Mouse (Mus musculus) brown adipose tissue, adult 24 weeks (tissue): ENCODE data around the gene Atp2b2. TPM values are rescaled to one million over a fixed set of nuclear protein-coding genes. Genes with fewer than 3 reads are reported as not detected.

Source experiments
- H3K27ac ChIP-seq: fragments of 200-500 bp; replicated peaks from 2 replicates; pipeline ENCODE4 v1.5.1; 2012; ENCODE audit warnings: low read depth, mild to moderate bottlenecking, low read length
- H3K4me1 ChIP-seq: fragments of 200-500 bp; 2 replicates; pipeline ENCODE4 v1.6.1; 2012; ENCODE audit warnings: low read length, mixed read lengths; ENCODE audit not compliant: control insufficient read depth, insufficient read depth, insufficient read length
- H3K4me3 ChIP-seq: fragments of 200-500 bp; 2 replicates; pipeline ENCODE4 v1.5.1; 2012; ENCODE audit warnings: low read depth, mild to moderate bottlenecking, low read length, moderate library complexity; ENCODE audit not compliant: insufficient read depth
- polyA plus RNA-seq: library from polyadenylated mRNA; stranded (reverse); fragments of >200 nt; gene quantifications from 2 replicates; pipeline ENCODE4 v1.2.4, GENCODE M21; 2012; ENCODE audit not compliant: missing spikeins, insufficient read depth, insufficient read length

Atp2b2 gene
- polyA plus RNA-seq, 1 experiment = not detected

GRCm38 (mm10) chr6:113941324-113941723 lies 101.1 kb downstream of the Atp2b2 start:
- no peak overlapping the region for H3K4me3 ChIP-seq

DNA sequence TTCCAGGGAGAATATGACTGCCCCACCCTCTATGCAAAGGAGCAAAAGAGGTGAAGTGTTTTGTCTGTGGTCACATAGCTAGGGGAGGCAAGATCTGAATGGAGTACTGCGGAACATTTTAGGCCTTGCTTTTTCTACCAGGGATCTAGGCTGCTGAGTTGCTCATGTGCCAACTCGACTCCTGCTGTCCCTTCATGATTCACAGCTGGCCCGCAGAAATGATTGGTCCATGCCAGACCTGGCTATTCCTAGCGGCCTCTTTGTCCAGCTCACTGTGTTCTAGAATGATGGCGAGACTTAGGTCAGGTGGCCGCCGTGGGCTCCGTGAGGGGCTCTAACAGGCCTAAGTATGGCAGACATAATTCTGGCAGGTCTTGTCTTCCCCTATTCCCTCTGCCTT lies 103.0 kb downstream of the Atp2b2 start:
- H3K4me3 ChIP-seq = no peak overlapping the region
- no peak overlapping the region for H3K27ac ChIP-seq
- H3K4me1 ChIP-seq = no peaks in the 10 kb centered on the region

More at GRCm38 (mm10) chr6:113941324-113941723, 101.1 kb downstream of the Atp2b2 start:
- no peaks in the 10 kb centered on the region for H3K4me1 ChIP-seq
- H3K27ac ChIP-seq = no peak overlapping the region

GRCm38 (mm10) chr6:113936811-113937508 lies 105.5 kb downstream of the Atp2b2 start:
- no peaks in the 10 kb centered on the region for H3K4me1 ChIP-seq
- no peak overlapping the region for H3K4me3 ChIP-seq
- no peak overlapping the region for H3K27ac ChIP-seq

DNA sequence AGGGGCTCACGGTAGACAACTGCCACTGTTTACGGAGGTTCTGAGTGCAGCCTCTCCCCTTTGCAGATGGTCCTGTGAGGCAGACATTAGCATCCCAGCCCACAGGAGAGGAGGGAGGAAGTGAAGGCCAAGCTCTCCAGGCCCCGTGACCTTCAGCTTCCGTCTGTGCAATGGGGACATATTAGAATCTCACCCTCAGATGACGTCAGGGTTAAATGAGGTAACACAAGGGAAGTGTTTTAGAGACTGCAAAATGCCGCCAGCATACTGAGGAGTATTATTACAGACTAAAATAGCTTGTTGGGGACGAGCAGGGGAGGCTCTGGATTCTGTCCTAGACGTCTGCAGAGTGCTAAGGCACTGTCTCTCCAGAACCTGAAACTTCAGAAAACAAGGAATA lies 106.3 kb downstream of the Atp2b2 start:
- no peaks in the 10 kb centered on the region for H3K4me1 ChIP-seq
- no peak overlapping the region for H3K4me3 ChIP-seq
- no peak overlapping the region for H3K27ac ChIP-seq

- no peak overlapping the region for H3K27ac ChIP-seq
- no peak overlapping the region for H3K4me3 ChIP-seq
- H3K4me1 ChIP-seq = no peaks in the 10 kb centered on the region
These were observed 107.7 kb downstream of the Atp2b2 start for GRCm38 (mm10) chr6:113934692-113935091.

DNA sequence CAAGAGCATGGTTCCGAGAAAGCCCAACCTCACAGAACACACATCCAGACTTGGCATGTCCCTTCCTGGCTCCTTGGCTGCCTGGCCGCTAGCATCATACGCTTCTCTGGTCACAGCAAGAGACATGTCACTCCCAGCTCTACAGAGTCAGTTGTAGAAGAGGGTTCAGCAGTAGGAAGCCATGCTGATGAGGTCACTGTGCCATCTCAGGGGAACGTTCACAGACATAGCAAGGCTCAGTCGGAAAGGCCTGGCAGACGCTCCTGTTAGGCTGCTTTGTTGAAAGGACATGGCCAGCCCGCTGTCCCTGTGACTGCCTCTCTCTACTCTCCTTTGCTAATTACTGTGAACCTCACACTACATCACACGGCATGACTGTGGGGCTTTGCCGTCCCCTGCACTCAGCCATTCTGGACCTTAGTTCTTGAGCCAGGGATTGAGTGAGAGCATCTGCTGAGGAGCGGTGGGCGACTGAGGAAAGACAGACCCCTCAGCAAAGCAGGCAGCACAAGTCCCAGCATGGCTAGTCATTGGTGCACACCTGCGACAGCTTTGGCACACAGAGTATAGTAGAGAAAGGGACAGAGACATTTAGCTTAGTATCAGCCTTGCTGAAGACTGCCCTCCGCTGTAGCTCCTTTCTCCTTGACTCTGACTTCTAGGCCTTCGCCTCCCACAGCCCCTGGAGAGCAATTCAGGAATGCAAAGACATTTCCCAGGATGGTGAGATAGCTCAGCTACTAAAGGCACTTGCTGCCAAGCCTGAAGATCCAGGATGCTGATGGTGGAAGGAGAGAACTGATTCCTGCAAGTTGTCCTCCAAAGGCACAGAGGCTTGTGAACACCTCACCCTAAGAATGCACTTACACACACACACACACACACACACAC lies 108.9 kb downstream of the Atp2b2 start:
- Histone ChIP-seq H3K4me3 (no peak overlapping the region), H3K27ac (no peak overlapping the region), H3K4me1 (no peaks in the 10 kb centered on the region)

DNA sequence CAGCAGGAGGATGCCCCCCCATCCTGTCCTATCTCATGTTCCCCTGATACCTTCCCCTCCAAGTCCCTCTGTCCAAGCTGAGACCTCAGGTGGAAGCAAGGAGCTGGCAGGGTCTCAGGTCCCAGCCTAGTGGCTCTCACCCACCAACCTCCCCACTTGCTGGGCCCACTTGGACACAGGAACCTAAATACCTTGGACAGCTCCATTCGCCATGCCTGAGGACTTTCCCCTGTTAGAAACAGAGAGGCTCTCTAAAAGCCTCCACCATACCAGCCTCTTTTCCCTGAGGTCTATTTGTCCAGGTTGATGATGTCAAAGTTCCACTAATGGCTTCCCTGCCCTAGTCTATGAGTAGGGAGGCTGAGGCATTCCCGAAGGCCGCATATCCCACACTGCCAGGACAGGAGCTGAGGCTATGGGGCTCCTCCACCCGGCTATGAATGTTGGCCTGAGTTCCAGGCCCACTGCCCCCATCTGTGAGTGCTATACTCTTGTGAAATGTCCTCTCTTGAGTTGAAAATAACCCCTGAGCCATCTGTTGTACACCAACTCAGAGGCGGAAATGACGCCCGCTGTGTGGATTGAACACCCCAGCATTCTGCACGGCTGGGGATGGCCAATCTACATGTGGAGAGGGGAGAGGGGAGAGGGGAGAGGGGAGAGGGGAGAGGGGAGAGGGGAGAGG lies 113.1 kb downstream of the Atp2b2 start:
- no peak overlapping the region for H3K4me3 ChIP-seq
- no peak overlapping the region for H3K27ac ChIP-seq

GRCm38 (mm10) chr6:113923249-113923648 lies 119.2 kb downstream of the Atp2b2 start:
- H3K4me3 ChIP-seq = no peak overlapping the region
- no peaks in the 10 kb centered on the region for H3K4me1 ChIP-seq
- no peak overlapping the region for H3K27ac ChIP-seq

More for the DNA sequence above, 113.1 kb downstream of the Atp2b2 start:
- H3K4me1 ChIP-seq = no peaks in the 10 kb centered on the region

GRCm38 (mm10) chr6:113920466-113920865 lies 121.9 kb downstream of the Atp2b2 start:
- Histone ChIP-seq H3K27ac (no peak overlapping the region), H3K4me1 (no peaks in the 10 kb centered on the region), H3K4me3 (no peak overlapping the region)

DNA sequence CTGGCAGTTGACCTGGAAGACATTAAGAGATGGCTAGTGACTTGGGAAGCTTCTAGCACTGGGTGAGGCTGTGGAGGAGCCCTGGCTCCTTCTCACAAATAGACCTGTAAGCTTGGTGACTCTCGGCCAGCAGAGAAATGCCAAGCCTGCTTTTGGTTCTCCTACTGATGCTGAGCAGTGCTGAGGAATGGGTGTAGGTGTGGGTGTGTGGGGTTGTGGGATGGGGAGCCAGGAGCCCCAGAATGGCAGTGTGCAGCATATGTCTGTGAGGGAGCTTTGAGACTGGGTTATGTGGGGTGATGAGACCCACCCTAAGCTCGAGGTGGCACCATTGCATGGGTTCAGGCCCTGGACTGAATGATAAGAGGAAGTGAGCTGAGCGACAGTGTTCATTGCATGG lies 129.7 kb downstream of the Atp2b2 start:
- H3K27ac ChIP-seq = no peak overlapping the region
- no peak overlapping the region for H3K4me3 ChIP-seq

GRCm38 (mm10) chr6:113911094-113911493 lies 131.3 kb downstream of the Atp2b2 start:
- no peak overlapping the region for H3K27ac ChIP-seq
- H3K4me1 ChIP-seq = no peaks in the 10 kb centered on the region
- H3K4me3 ChIP-seq = no peak overlapping the region

More for the DNA sequence above, 129.7 kb downstream of the Atp2b2 start:
- H3K4me1 ChIP-seq = no peaks in the 10 kb centered on the region

DNA sequence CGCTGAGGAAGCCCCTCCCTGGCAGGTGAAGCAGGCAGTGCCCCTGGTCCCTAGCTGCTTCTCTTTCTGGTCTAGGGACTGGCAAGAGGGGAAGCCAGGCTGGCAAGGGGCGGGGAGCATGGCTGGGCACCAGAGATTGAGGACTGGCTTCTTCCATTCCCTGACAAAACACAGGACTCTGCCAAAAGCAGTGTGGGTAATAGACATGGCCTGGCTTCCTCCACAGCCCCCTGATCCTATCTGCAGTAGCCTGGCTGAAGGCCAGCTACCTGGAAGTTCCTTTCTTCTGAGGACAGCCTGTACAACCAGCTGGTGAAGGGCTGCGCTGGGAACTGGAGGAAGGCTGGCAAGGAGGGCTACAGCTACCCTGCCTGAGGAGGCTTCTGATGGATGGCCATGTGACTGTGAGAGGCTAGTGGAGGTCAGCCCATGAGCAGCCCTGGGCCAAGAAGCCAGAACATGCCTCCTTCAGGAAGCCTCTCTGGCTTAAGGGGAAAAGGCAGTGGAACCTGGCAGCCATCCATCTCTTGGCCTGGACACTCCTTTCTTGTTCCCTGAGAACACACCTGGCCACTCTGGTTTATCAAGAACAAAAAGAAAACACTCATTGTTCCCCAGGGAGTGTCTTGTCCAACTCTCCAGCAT lies 131.9 kb downstream of the Atp2b2 start:
- Histone ChIP-seq H3K4me3 (no peak overlapping the region), H3K27ac (no peak overlapping the region), H3K4me1 (no peaks in the 10 kb centered on the region)

DNA sequence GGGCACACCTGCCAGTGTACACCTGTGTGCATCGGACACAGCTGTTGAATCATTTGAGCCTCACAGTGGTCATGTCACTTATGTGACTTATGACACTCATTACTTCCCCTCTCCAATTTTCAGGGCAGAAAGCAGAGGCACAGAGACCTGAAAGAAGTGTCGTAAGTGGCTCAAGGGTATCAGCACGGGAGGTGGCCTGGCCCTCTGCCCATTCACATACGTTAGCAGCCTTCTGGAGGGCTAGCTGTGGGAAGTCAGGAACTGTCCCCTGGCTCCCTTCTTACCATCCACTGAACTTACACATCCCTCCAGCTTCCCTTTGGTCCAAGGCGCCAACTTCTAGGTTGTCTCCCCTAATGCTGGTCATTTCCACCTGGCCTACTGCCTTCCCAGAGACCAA lies 132.6 kb downstream of the Atp2b2 start:
- Histone ChIP-seq H3K4me3 (no peak overlapping the region), H3K27ac (no peak overlapping the region), H3K4me1 (no peaks in the 10 kb centered on the region)

GRCm38 (mm10) chr6:113908066-113908465 lies 134.3 kb downstream of the Atp2b2 start:
- no peak overlapping the region for H3K4me3 ChIP-seq
- no peaks in the 10 kb centered on the region for H3K4me1 ChIP-seq
- no peak overlapping the region for H3K27ac ChIP-seq

DNA sequence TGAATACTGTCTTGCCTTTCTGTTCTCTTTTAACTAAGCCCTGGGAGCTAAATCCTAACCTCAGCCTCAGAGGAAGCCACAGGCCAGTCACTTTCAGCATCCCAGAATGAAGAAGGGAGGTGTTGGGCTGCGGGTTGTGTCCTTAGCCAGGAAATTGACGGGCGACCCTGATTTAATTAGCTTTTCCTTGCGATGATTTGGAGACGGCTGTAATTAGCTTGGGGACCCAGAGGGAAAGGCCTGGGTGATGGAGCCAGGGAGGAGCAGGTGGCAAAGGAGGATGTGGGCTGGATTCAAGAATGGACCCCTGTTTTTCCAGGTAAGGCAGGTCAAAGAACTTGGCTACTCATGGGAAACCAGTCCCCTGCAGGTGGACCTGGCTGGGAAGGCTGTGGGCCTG lies 138.0 kb downstream of the Atp2b2 start:
- H3K4me3 ChIP-seq = no peak overlapping the region
- H3K4me1 ChIP-seq = no peaks in the 10 kb centered on the region
- H3K27ac ChIP-seq = no peak overlapping the region
